Mouse (Mus musculus): ENCODE measurements around the gene Hoxa7.

- no peak for TF ChIP-seq CTCF (IDR thresholded peaks at IDR 0.05)
- TF ChIP-seq POLR2A (IDR thresholded peaks at IDR 0.05; ENCODE audit: insufficient read depth, low read depth, low read length), result no peak
- TF ChIP-seq EP300 (IDR thresholded peaks at IDR 0.05; ENCODE audit: insufficient read depth, low read depth, low read length), result no peak
These were observed 7.1 kb upstream of the Hoxa7 start for GRCm38 (mm10) chr6:52228475-52229465.
